Mouse (Mus musculus): ENCODE measurements around the gene Gm49387.

- TF ChIP-seq CTCF (IDR thresholded peaks at IDR 0.05; ENCODE audit: borderline replicate concordance, extremely low read depth, insufficient read depth, insufficient read length) (no peak), POLR2A (IDR thresholded peaks at IDR 0.05; ENCODE audit: borderline replicate concordance, extremely low read depth, insufficient read depth, insufficient read length, poor library complexity, severe bottlenecking) (no peak)
These were observed 64.8 kb downstream of the Gm49387 start for GRCm38 (mm10) chr14:31575866-31576265.
